8 mouse cellular contexts compared by ENCODE assay signal in the genomic region with DNA sequence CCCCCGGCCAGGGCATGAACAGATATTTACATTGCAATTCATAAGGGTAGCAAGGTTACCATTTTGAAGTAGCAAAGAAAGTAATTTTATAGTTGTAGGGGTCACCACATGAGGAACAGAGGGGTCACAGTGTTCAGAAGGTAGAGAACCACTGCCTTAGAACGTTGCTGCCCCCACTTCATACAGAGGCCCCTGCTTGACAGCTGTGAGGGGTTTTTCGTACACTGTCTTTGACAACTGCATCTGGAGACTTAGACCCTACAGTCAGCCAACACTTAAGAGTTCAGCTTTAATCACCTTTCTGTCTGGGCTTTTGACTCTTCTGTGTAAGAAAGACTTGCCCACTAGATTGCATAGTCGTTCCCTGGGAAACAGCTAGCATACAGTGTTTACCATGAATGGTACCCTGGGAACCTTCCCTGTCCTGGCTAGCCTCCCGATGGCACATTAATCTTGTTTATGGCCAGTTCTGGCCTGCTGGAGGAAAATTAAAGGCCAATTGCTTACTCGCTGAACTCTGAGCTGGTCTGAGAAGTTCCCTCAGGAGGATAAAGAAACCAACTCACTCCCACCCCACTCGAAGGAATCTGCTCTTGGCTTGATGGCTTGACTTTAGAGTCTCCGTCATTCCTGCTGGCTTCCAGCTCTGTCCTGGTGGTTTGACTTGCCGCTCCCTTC. TPM values are rescaled to one million over a fixed set of nuclear protein-coding genes. Genes with fewer than 3 reads are reported as not detected.
DNase-seq lines count a peak whose midpoint lies in the region; ATAC-seq and TF ChIP-seq lines count a peak whose summit lies in the region.

No protein-coding gene starts in this region.

- no peak overlapping the region for H3K9ac ChIP-seq in heart, adult 2 months (ENCODE audit: low read depth, low read length)

- H3K4me2 ChIP-seq in myocyte (ENCODE audit: low read depth): peak overlapping the region; percentile 51

- intact Hi-C loops in heart, adult 2 months (cut with DNase I): no loop called here

- no peak overlapping the region for H3K4me3 ChIP-seq in heart, adult 2 months
- H3K4me3 ChIP-seq in brown adipose tissue, adult 24 weeks (ENCODE audit: insufficient read depth, low read depth, low read length): no peak overlapping the region
- no peak overlapping the region for H3K4me3 ChIP-seq in myocyte

- no peaks in the 10 kb centered on the region for H3K36me3 ChIP-seq in heart, adult 2 months (ENCODE audit: control insufficient read depth, insufficient read depth, low read length)
- no peaks in the 10 kb centered on the region for H3K36me3 ChIP-seq in myocyte (ENCODE audit: control insufficient read depth, insufficient read depth)

- H3K27me3 ChIP-seq in heart, adult 2 months (ENCODE audit: control insufficient read depth, insufficient read depth, low read length): no peaks in the 10 kb centered on the region
- peaks cover 18% of the 10 kb centered on the region for H3K27me3 ChIP-seq in myocyte (ENCODE audit: control insufficient read depth, insufficient read depth, insufficient read length)

- no peak for TF ChIP-seq POLR2A in heart, adult 2 months (IDR thresholded peaks at IDR 0.05; ENCODE audit: insufficient read depth, low read depth, low read length)
- TF ChIP-seq POLR2A in myocyte (IDR thresholded peaks at IDR 0.05; ENCODE audit: insufficient read length, low read depth): no peak

- H3ac ChIP-seq in myocyte (ENCODE audit: control insufficient read depth, insufficient read length): no peak overlapping the region

- no peaks in the 10 kb centered on the region; the same call in 1 of the 2 replicates for H3K4me1 ChIP-seq in heart, adult 2 months (ENCODE audit: control insufficient read depth, insufficient read depth, low read length)
- peaks cover 11% of the 10 kb centered on the region; the same call in 1 of the 2 replicates for H3K4me1 ChIP-seq in brown adipose tissue, adult 24 weeks (ENCODE audit: control insufficient read depth, insufficient read depth, insufficient read length, low read length)

- peak; percentile 3 for DNase-seq in heart, adult 8-10 months (ENCODE audit: low spot score)
- no peak for DNase-seq in heart, adult 2 months
- DNase-seq in kidney, adult 11 months: peak; percentile 57
- DNase-seq in left cerebral cortex, adult 18-20 months (ENCODE audit: low spot score in 2 of 2): no peak
- DNase-seq in layer of hippocampus, adult 11-12 months (ENCODE audit: low spot score): no peak

- WGBS in heart, adult 2 months: 70% methylated on average over 9 of the region's 9 CpGs

- no peak for ATAC-seq in megakaryocyte-erythroid progenitor cell, adult 5-6 weeks (replicated peaks; ENCODE audit: low FRiP score, low TSS enrichment, poor library complexity, severe bottlenecking)

- H3K27ac ChIP-seq in heart, adult 2 months: no peak overlapping the region
- H3K27ac ChIP-seq in brown adipose tissue, adult 24 weeks (replicated peaks; ENCODE audit: low read depth, low read length): 0 out of 2 replicates have a peak overlapping the region, but pooled peaks have one; percentile 2

- TF ChIP-seq CTCF in heart, adult 2 months (IDR thresholded peaks at IDR 0.05): no peak

- H3K79me2 ChIP-seq in heart, adult 2 months (replicated peaks; ENCODE audit: control insufficient read depth, insufficient read depth, low read length): no peaks in the 10 kb centered on the region
- no peaks in the 10 kb centered on the region for H3K79me2 ChIP-seq in myocyte (ENCODE audit: control insufficient read depth, insufficient read depth)

- TF ChIP-seq EP300 in heart, adult 2 months (IDR thresholded peaks at IDR 0.05; ENCODE audit: insufficient read depth, low read depth, low read length): no peak

TF ChIP-seq in myocyte, 11 proteins besides CTCF, POLR2A, EP300 and RAD21:
- TF ChIP-seq MYOG (IDR thresholded peaks at IDR 0.05; ENCODE audit: control insufficient read depth in 1 of 3, insufficient read depth in 1 of 3, insufficient read length in 2 of 3, low read depth in 2 of 3): no peak
- TF ChIP-seq POLR2AphosphoS2 (IDR thresholded peaks at IDR 0.05; ENCODE audit: insufficient read length, low read depth): no peak
- no peak for TF ChIP-seq CEBPB (IDR thresholded peaks at IDR 0.05; ENCODE audit: insufficient read depth, poor library complexity, severe bottlenecking)
- TF ChIP-seq USF1 (IDR thresholded peaks at IDR 0.05; ENCODE audit: low read depth): no peak
- TF ChIP-seq REST (IDR thresholded peaks at IDR 0.05; ENCODE audit: insufficient read depth, insufficient read length): no peak
- no peak for TF ChIP-seq MYOD1 (IDR thresholded peaks at IDR 0.05; ENCODE audit: control insufficient read depth in 1 of 3, insufficient read length in 2 of 3, low read depth in 2 of 3)
- no peak for TF ChIP-seq TCF3 (IDR thresholded peaks at IDR 0.05; ENCODE audit: insufficient read length, low read depth)
- TF ChIP-seq SRF (IDR thresholded peaks at IDR 0.05; ENCODE audit: control insufficient read depth, insufficient read length, low read depth): no peak
- no peak for TF ChIP-seq MAX (IDR thresholded peaks at IDR 0.05; ENCODE audit: low read depth)
- TF ChIP-seq TCF12 (IDR thresholded peaks at IDR 0.05; ENCODE audit: insufficient read depth, poor library complexity, severe bottlenecking): no peak
- TF ChIP-seq E2F4 (IDR thresholded peaks at IDR 0.05; ENCODE audit: insufficient read depth): no peak

RNA-seq across cellular contexts. Expression of gene Esr1, which starts 57.8 kb away (rescaled TPM):
- 1 to 10 TPM in 3 of 4 experiments, under 1 TPM in 1; 0.90 to 1.1 (median 1.0) TPM for total RNA-seq in heart, adult 8-10 months (2022)
- 1 to 10 TPM in 1 of 2 experiments, under 1 TPM in 1; 0.70 to 1.0 TPM for total RNA-seq in heart, adult 2 months (2021)
- 0.88 and 1.7 TPM in 2 replicates for polyA plus RNA-seq in heart, adult 2 months (2012; rRNA removed)
- 11.3 and 13.3 TPM in 2 replicates for polyA plus RNA-seq in brown adipose tissue, adult 24 weeks (2012; ENCODE audit: insufficient read depth, insufficient read length, missing spikeins)
- polyA plus RNA-seq in myocyte (2012; fragmentation: generic; extraction: Trizol): 3.6 TPM
- 0.40 and 2.9 TPM in 2 replicates for total RNA-seq in megakaryocyte-erythroid progenitor cell, adult 5-6 weeks (2014; fragmentation: Nextera tagmentation)
- total RNA-seq in megakaryocyte-erythroid progenitor cell, adult 5-6 weeks (2017): 0.65 and 0.89 TPM in 2 replicates
- total RNA-seq in left cerebral cortex, adult 18-20 months (2021): 1 to 10 TPM; 2.1 to 3.0 TPM

Comparison
In these comparisons a context has a peak if more than half of its experiments do, and no peak if none do; other contexts are left out.
1. DNase-seq: peak in heart, adult 8-10 months (single experiment) and kidney, adult 11 months (single experiment); none in heart, adult 2 months (0 of 2), left cerebral cortex, adult 18-20 months (0 of 2) and layer of hippocampus, adult 11-12 months (single experiment).